Mouse (Mus musculus) small intestine, adult 2 months (tissue): ENCODE measurements around the gene Foxk2. TPM values are rescaled to one million over a fixed set of nuclear protein-coding genes. Genes with fewer than 3 reads are reported as not detected.

Experiments
- H3K27ac ChIP-seq: fragments of 200-500 bp; 2 replicates; pipeline ENCODE4 v1.5.1; 2012; ENCODE audit warnings: low read depth, low read length, control low read depth, inconsistent platforms; ENCODE audit not compliant: insufficient read depth
- H3K27me3 ChIP-seq: fragments of 200-500 bp; 2 replicates; pipeline ENCODE4 v1.6.1; 2012; ENCODE audit warnings: mild to moderate bottlenecking, moderate library complexity, low read length, inconsistent platforms; ENCODE audit not compliant: control insufficient read depth, insufficient read depth
- H3K36me3 ChIP-seq: fragments of 200-500 bp; 2 replicates; pipeline ENCODE4 v1.6.1; 2012; ENCODE audit warnings: mild to moderate bottlenecking, low read length, control low read depth, inconsistent platforms; ENCODE audit not compliant: control insufficient read depth, insufficient read depth
- H3K4me1 ChIP-seq: fragments of 200-500 bp; 2 replicates; pipeline ENCODE4 v1.6.1; 2012; ENCODE audit warnings: low read length, inconsistent platforms, mixed read lengths; ENCODE audit not compliant: control insufficient read depth, insufficient read depth, insufficient read length
- H3K4me3 ChIP-seq: fragments of 200-500 bp; 2 replicates; pipeline ENCODE4 v1.5.1; 2012; ENCODE audit warnings: low read depth, mild to moderate bottlenecking, control low read depth, inconsistent platforms, low read length, moderate library complexity
- CTCF ChIP-seq: fragments of 200-500 bp; IDR thresholded peaks from 2 replicates; pipeline ENCODE4 v1.5.1; 2012; ENCODE audit warnings: low read depth, mild to moderate bottlenecking, control low read depth, inconsistent platforms, low read length, moderate library complexity, mixed read lengths; ENCODE audit not compliant: insufficient replicate concordance, insufficient read length; ENCODE audit errors: extremely low read depth
- POLR2A ChIP-seq: fragments of 200-500 bp; IDR thresholded peaks from 2 replicates; pipeline ENCODE4 v1.6.1; 2012; ENCODE audit warnings: low read depth, mild to moderate bottlenecking, control low read depth, inconsistent platforms, low read length, moderate library complexity
- WGBS: fragments of 180-500 bp; shearing (Covaris S2); methylation state at CpG from one replicate; pipeline ENCODE4 v1.1.7; 2018; 5-methylcytosine and 5-hydroxymethylcytosine counted together
- polyA plus RNA-seq: library from polyadenylated mRNA; depleted of rRNA; stranded (reverse); fragments of >200 nt; gene quantifications from 2 replicates; pipeline ENCODE4 v1.2.3, GENCODE M21; 2012

The Foxk2 gene
- polyA plus RNA-seq, 1 experiment, result 23.6 TPM

DNA sequence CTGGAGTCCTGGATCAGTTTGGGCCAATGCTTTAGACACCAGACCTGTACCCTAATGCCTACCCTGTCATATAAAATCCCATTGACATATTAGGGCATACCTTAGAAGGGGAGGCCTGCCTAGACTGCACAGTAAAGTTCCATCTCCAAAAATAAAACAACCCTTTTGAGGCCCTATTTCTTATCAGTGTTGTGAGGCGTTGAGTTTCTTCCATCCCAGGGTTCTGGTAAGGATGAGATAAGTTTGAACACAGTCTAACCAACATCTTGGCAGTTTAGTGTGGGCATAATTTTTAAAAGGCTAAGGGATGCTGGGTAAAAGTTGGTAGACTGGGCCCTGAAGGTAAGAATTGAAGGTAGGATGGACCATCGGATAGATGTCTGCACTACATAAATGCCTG lies 20.1 kb upstream of the Foxk2 start:
- Histone ChIP-seq H3K4me3 (no peak overlapping the region), H3K36me3 (peaks cover 31% of the 10 kb centered on the region), H3K27me3 (no peaks in the 10 kb centered on the region), H3K27ac (no peak overlapping the region), H3K4me1 (peaks cover 2% of the 10 kb centered on the region; the same call in 1 of the 2 replicates)
- TF ChIP-seq CTCF (no peak), POLR2A (no peak)
- WGBS, result 86% methylated on average over 2 of the region's 2 CpGs

DNA sequence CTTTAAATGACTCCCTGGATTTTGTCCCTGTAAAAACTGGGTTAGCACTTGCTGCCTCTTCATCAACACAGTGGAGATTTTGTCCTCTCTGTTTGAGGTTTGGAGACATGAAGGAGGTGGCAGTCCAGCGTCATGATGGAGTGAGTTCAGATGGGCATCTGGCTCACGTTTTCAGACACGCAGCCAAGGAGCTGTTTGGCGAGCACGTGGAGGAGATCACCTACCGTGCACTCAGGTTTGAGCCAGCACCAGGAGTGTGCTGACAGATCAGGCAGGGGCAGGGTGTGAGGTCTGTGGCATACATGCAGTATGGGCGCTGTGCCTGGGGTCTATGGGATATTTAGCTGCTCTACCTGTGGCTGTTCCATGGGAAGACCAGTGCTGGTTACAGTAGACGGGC lies 9.6 kb upstream of the Foxk2 start:
- no peaks in the 10 kb centered on the region for H3K27me3 ChIP-seq
- no peaks in the 10 kb centered on the region for H3K4me1 ChIP-seq
- WGBS, result 94% methylated on average over 8 of the region's 8 CpGs
- no peak overlapping the region for H3K4me3 ChIP-seq
- peaks cover 85% of the 10 kb centered on the region for H3K36me3 ChIP-seq
- H3K27ac ChIP-seq, result no peak overlapping the region
- TF ChIP-seq CTCF, result no peak
- no peak for TF ChIP-seq POLR2A

DNA sequence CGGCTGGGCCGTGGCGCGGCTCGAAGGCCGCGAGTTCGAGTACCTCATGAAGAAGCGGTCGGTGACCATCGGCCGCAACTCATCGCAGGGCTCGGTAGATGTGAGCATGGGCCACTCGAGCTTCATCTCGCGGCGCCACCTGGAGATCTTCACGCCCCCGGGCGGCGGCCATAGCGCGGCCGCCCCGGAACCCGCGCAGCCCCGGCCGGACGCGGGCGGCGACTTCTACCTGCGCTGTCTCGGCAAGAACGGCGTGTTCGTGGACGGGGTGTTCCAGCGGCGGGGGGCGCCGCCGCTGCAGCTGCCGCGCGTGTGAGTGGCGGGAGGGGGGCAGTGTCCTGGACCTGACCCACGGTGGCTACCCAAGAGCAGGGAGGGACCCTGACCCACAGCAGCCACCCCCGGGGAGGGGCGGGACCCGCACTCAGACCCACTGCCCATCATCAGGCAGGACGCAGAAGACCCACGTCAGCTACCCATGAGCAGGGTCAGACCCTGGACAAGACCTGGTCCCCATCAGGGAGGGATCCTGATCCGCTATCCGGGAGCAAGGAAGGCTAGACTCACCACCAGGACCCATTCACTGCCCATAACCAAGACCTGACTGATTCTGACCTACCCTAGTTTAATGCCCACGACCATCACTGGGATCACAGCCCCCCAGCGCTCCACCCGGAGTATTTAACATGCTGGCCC lies 569 bp downstream of the Foxk2 start:
- H3K4me1 ChIP-seq, result no peaks in the 10 kb centered on the region; the same call in 1 of the 2 replicates
- TF ChIP-seq POLR2A (no peak), CTCF (no peak)
- peak overlapping the region; percentile 80 for H3K4me3 ChIP-seq
- no peaks in the 10 kb centered on the region for H3K27me3 ChIP-seq
- H3K36me3 ChIP-seq, result peaks cover under 1% of the 10 kb centered on the region
- under 1% methylated on average over 59 of the region's 60 CpGs for WGBS
- H3K27ac ChIP-seq, result no peak overlapping the region

DNA sequence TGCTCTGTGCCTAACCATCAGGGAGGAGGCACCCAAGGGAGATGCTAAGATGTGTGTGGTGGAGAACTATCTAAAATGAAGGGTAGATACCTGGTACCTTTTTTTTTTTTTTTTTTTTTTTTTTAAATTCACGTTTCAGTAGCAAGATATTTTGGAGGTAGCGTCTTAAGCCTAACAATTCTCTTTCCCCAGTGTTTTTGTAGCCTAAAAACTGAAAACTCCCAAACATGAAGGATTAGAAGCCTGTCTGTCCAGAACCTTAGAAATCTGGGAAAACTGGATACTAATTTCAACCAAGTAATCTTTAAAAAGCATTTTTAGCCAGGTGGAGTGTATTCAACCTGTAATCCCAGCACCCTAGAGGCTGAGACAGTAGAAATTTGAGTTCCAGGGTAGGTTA lies 1.3 kb downstream of the Foxk2 start:
- WGBS, result 43% methylated on average over 2 of the region's 2 CpGs
- H3K36me3 ChIP-seq, result no peaks in the 10 kb centered on the region; the same call in none of the 2 replicates
- H3K27ac ChIP-seq, result no peak overlapping the region
- no peaks in the 10 kb centered on the region; the same call in 1 of the 2 replicates for H3K4me1 ChIP-seq
- H3K27me3 ChIP-seq, result no peaks in the 10 kb centered on the region
- TF ChIP-seq POLR2A (no peak), CTCF (no peak)
- H3K4me3 ChIP-seq, result peak overlapping the region; percentile 80

DNA sequence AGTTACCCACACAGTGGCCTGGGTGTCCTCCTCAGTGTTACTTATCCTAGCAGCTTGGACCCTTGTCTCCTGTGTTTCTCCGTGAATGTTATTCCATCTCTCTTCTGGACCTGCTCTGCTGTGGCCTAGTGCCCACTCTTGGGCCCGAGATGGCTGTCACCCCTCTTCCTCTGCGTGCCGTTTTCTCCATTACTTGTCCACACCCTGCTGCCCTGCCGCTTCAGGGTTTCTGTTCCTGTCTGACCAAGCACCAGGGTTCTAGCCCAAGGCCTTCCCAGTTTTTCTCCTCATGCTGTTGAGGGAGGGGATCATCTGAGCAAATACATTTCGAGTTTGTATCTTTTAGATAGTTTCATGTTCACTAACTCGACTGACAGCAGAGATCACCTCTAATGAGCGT lies 17.7 kb downstream of the Foxk2 start:
- Histone ChIP-seq H3K4me1 (no peaks in the 10 kb centered on the region; the same call in 1 of the 2 replicates), H3K27ac (no peak overlapping the region), H3K4me3 (no peak overlapping the region), H3K36me3 (0 out of 2 replicates have a peak, but pooled peaks cover 2% of the 10 kb centered on the region), H3K27me3 (no peaks in the 10 kb centered on the region)
- TF ChIP-seq POLR2A (no peak), CTCF (no peak)
- 81% methylated on average over 8 of the region's 8 CpGs for WGBS

DNA sequence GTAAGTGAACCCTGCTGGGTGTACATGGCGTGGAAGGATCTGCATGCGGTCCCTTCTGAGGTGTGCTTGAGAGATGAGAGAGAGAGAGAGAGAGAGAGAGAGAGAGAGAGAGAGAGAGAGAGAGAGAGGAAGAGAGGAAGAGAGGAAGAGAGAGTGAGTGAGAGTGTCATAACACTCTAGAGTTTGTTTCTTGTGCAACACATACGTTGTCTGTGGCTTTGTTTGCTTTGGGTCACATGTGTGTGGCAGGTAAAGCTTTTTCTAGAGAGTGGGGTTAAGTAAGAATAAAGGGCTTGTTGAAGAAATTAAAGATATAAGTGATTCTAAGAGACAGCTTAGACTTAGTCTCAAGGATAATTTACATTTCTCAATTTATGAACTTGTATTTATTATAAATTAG lies 18.2 kb downstream of the Foxk2 start:
- 0 out of 2 replicates have a peak, but pooled peaks cover 2% of the 10 kb centered on the region for H3K36me3 ChIP-seq
- H3K27ac ChIP-seq, result no peak overlapping the region
- TF ChIP-seq CTCF (no peak), POLR2A (no peak)
- no peaks in the 10 kb centered on the region for H3K27me3 ChIP-seq
- H3K4me3 ChIP-seq, result no peak overlapping the region
- WGBS, result 84% methylated on average over 3 of the region's 3 CpGs
- no peaks in the 10 kb centered on the region; the same call in 1 of the 2 replicates for H3K4me1 ChIP-seq

DNA sequence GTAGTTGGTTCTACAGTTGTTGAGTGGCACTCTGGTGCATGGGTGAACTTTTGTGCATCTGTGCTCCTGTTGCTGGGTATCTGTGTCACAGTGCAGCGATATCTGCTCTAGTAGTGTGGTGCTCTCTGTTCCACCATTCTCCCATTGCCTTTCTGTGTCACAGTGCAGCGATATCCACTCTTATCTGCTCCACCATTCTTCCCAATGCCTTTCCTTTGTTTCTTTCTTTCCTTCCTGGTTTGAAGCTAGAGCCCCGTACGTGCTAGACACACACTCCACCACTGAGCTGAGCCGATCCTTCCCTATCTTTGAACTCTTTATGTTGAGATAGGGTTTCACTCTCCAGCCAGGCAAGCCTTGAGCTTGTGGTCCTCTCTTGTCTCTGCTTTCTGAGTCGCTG lies 23.1 kb downstream of the Foxk2 start:
- TF ChIP-seq CTCF (no peak), POLR2A (no peak)
- 54% methylated on average over 6 of the region's 6 CpGs for WGBS
- Histone ChIP-seq H3K27me3 (no peaks in the 10 kb centered on the region), H3K4me1 (no peaks in the 10 kb centered on the region; the same call in 1 of the 2 replicates), H3K4me3 (no peak overlapping the region), H3K27ac (no peak overlapping the region), H3K36me3 (peaks cover 18% of the 10 kb centered on the region)
